Mouse (Mus musculus) layer of hippocampus, postnatal 10 days (tissue): Measurements from ENCODE around the gene Gm28042. TPM values are rescaled to one million over a fixed set of nuclear protein-coding genes. Genes with fewer than 3 reads are reported as not detected.
A peak's percentile ranks its signal among the peaks of the same experiment; 100 is the strongest.

Experiments used
- DNase-seq, 2 experiments: peaks; one replicate each; pipeline ENCODE4 v3.0.0; 2021; ENCODE audit warnings: low spot score in 2 of 2
- total RNA-seq, 2 experiments: library from RNA; stranded (reverse); gene quantifications; 2 replicates each; pipeline ENCODE4 v1.2.3; 2021

Gene Gm28042
- total RNA-seq, 2 experiments from 2014 or later: 2.2 to 3.1 TPM

DNA sequence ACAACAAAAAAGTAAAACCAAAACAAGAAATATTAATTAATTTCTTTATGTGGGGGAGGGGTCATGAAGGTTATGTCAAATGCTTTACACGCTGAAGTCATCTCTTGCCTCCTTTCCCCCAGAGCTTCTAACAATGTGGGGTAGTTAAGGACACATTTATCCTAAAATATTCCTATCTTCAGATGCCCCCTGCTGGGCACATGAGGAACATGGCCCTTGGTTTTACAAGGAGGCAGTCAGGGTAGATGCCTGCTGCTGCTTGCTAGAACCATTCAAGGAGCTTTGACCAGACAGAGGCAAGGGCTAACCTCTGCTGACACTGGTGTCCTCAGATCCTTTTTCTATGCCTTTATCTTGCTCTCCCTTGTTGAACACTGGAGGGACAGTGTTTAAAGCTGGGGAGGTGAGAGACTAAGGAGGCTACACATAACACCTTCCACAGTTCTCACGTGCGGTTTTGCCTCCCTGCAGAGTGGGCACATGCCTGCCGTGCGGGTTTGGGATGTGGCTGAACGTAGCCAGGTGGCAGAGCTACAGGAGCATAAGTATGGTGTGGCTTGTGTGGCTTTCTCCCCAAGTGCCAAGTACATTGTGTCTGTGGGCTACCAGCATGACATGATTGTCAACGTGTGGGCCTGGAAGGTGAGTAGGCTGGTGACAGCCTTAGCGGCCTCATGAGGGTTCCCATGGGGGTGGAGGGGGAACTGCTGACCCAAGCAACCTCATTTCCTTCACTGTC lies 15.7 kb upstream of the Gm28042 start:
- peak; percentile 60 to 71 for DNase-seq

DNA sequence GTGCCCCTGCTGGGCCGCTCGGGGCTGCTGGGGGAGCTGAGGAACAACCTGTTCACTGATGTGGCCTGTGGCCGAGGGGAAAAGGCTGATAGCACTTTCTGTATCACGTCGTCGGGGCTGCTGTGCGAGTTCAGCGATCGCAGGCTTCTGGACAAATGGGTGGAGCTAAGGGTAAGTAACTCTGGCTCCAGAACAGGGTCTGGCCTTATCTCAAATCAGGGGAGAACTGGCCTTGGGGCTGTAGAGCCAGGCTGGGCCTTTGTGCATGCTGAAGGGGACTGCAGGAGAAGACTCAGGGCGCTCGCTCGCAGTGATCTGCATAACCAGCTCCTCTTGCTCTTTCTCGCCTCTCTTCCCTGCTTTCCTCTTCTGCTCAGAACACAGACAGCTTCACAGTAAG lies 14.4 kb upstream of the Gm28042 start:
- DNase-seq: no peak

DNA sequence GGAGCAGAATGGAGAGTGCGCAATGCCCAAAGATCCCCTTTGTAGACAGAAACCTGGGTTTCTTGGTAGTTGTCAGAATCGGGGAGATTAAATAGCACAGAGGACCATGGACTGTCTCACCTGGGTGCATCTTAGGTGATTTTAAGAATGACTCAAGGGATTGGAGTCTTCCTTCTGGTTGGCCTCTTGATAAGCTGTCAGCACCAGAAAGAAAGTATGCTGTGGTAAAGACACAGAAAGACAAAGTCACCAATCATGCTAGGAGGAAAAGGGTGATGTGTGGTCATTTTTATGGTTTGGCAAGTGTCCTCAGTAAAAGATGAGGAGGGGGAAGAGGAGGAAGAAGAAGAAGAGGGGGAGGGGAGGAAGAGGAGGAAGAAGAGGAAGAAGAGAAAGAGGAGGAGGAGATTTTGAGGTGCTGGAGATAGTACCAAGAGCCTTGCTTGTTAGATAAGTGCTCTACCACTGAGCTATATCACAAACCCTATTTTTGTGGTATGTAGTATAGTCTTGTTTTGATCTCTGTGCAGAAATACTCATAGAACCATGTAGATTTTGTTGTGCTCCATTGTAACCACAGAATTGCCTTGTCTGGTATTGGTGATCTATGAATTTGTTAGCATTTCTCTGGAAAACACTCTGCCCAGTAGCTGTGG lies 13.3 kb upstream of the Gm28042 start:
- no peak for DNase-seq

DNA sequence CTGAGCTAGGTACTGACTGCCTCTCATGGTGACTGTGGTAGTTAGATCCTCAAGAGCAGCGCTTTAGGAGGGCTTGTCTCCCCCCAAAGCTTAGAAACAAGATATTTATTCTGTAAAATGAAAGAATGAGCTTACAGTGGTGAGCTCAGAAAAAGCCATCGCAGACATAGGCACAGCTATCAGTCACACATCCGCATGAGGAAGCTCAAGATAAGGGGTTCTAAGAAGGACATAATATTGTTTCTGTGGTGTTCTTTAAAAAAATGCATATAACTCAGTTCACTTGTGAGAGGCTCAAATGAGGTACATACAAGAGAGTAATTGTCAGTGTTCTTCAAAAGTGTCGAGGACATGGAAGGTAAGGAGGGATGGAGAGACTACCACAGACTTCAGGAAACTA lies 11.4 kb upstream of the Gm28042 start:
- DNase-seq: no peak

DNA sequence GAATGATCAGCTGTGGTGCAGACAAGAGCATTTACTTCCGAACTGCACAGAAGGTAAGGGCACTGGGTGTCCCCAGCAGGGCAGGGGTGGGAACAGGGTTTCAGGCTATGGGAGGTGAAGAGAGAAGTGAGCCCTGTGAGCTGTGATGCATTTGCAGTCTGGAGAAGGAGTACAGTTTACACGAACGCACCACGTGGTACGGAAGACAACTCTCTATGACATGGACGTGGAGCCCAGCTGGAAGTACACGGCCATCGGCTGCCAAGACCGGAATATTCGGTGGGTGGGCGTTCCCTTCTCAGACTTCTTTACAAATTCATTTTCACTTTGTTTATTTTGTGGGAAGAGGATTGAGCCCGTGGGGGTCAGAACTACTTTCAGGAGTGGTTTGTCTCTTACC lies 9.7 kb upstream of the Gm28042 start:
- no peak for DNase-seq

DNA sequence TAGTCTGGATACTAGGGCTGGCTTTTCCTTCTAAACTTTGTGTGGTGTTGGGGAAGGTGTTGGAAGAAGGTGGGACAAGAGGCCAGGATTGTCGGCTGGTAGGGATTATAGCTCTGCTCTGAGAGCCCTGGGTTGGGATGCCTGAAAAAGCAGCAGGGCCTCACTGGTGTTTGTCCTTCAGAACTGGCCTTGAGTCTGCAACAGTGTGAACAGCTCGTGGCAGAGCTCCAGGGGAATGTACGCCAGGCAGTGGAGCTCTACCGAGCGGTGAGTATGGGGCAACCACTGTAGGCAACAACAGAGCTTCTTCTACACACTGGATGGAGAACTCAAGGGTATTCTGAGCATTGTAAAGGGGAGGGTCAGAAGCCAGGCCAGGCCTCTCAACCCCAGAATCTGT lies 3.0 kb upstream of the Gm28042 start:
- no peak for DNase-seq

DNA sequence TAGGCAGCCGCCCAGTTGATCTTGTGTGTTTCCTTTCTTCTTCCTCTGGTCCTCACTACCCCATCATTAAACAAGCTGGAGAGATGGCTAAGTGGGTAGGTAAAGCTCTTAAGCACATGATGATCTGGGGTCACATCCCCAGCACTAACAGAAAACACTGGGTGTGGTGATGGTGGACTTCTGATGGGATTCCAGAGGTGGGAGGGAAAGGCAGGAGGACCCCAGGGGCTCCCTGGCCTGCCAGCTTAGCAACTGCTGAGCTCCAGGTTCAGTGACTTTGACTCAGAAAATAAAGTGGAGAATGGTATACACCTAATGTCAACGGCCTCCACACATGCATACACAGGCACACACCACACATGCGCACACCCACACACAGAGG lies 648 bp downstream of the Gm28042 start:
- no peak for DNase-seq

DNA sequence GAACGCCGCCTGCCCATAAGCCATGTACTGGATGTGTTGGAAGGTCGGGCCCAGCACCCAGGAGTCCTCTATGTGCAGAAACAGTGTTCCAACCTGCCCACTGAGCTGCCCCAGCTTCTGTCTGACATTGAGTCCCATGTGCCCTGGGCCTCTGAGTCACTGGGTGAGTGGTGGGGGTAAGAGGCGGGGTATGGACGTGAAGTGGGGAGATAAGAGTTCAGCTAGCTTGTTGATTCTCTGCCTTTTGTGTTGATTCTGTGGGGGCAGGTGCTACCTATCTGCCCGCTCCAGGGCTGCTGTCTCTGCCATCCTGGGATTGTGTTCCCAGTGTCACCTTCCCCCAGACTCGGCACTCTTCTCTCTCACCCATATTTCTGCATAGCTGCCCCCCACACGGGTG lies 3.1 kb downstream of the Gm28042 start:
- no peak for DNase-seq

DNA sequence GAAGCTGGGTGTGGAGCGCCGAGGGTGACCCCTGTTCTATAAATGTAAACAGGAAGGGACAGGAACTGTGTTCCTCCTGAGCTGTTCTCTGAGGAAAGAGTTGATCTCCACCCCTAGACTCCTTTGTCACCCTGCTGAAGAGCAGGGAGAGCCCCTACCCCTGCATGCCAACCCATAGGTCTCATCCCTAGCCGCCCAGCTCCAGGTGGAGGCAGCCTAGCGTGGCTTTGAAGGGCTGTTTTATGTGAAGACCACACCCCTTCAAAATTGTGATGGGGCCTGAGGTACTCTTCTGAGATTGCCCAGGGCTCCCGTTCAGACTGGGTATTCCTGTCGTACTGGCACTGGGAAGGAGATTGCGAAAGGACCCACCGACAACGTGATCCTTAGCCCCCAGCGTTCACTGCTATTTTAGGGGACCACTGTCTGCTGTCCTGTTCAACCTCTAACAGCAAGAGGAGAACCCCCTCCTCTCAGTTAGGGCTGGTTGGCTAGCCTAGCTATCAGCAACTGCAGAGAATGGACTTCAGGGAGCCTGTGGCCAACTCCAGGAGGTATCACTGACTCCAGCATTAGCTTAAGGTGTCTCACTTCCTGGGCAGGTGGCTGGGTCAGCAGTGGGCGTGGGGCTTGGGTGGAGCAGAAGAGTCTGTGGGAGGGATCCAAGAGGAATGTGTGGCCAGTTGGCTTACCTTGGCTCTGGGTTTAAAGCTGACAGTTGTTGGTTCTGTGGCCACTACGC lies 5.6 kb downstream of the Gm28042 start, which contains the start of gene Pla2g4b:
Gene Pla2g4b, plus strand, starts transcription at position 692 of the 742 bp plus-strand sequence.
- no peak for DNase-seq

DNA sequence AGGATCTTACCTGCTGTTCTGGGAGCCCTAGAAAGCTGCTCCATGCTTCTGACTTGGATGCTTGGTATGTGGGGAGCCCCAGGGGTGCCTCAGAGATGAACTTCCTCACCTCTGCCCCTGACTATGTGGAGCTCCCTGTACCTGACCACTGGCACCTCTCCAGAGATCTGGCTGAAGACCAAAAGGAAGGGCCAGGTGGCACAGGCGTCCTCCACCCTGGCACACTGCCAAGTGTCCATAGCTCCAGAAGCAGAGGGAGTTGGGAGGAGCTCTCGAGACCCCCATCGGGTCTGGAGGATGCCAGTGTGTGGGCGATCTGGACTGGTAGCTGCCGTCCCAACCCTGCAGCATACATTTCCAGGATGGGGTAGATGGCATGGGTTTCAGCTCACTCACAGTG lies 6.4 kb downstream of the Gm28042 start:
- DNase-seq: no peak

DNA sequence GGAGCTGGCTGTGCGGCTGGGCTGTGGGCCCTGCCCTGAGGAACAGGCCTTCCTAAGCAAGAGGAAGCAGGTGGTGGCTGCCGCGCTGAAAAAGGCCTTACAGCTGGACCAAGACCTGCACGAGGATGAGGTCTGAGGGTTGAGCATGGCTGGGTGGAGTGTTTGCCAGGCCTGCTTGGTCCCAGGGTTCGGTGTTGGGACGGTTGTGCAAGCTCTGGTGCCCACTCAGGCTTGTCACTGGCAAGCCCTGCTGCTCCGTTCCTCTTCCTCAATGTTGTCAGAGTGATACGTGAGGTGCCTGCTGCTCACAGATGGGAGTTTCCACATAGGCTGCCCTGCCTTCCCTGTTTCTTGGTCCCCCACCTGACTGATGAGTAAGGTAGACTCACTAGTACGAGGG lies 10.5 kb downstream of the Gm28042 start:
- no peak for DNase-seq

DNA sequence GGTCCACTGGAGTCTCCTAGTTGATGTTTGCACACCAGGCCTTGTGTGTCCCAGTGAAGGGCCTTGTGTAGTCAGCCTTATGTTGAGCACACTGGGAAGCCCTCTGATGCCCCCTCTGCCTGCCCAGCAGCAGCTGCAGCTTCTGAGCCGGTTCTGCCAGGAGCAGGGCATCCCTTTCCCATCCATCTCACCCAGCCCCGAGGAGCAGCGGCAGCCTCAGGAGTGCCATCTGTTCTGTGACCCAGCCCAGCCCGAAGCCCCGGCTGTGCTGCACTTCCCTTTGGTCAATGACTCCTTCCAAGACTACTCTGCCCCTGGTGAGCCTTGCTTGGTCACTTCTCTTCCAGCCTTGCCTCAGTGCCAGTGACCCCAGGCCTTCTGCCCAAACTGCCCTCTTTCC lies 13.7 kb downstream of the Gm28042 start:
- DNase-seq: no peak

DNA sequence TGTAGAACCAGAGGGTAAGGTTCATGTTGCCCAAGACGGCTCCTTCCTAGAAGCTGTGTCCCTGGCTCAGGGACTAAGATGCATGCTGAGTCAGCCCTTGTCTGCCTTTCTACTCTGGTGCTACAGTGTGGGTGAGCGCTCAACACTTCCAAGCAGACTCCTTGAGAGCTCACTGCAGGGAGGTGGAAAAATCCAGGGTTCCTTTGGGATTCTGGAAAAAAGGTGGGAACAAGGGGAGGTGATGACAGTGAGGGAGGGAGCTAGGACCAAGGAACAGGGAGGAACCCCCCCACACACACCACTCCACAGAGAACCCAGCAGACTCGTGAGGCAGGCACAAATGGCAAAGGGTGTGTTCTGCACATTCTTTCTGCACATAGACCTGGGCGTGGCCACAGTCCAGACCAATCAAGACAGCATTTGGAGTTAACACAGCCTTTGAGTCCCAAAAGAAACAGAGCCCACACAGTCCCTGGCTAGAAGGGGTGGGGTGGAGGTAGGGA lies 16.9 kb downstream of the Gm28042 start:
- DNase-seq: no peak

DNA sequence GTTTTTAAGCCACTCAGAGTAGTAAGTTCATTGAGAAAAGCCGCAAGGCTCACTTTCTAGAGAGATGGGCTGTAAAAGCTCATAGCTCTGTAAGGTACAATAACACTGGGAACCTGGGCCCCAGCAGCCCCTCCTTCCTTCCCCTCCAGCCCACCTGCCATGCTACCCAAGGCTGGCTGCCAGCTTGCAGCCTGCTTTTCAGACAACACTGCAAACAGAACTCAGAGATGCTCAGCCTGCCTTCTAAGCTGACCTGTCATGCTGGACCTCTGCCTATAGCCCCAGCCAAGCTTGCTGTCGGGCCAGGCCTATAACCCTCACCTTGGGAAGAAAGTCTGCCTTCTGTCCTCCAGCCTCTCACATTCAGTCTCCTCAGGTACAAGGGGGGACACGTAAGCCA lies 17.4 kb downstream of the Gm28042 start:
- no peak for DNase-seq

DNA sequence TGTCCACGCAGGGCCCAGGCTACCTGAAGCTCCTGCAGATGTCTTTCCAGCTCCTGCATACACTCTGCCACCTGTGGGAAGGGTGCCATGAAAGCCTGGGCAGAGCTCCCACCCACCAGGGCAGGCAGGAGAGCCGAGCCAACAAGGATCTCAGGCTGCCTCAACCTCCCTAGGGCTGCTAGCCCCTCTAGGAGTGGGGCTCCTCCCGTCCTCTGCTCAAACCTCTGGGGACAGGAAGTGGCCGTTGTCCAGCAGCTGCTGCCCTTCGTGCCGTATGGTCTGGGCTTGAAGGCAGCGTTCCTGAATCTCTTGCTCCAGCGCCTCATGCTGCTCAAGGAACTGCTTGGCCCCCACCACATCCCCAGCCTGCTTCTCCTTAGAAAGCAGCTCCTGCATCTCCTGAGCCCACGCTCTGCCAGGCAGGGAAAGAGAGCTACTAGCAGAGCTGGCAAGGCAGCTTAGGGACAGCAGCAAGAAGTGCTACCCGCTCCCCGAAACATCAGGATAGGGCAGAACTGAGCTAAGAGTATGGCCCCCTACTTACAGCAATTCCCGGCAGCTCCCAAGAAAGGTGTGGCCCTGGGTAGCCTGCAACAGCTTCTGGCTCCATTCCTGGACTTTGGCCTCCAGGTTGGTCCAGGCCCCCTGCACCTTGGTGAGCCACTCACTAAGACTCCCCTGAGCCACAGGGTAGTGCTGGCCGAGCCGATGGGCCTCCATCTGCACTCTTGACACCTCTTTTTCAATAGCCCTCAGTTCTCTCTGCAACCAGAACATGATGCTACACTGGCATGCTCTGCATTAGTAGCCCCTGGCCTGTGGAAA lies 19.4 kb downstream of the Gm28042 start:
- no peak for DNase-seq

DNA sequence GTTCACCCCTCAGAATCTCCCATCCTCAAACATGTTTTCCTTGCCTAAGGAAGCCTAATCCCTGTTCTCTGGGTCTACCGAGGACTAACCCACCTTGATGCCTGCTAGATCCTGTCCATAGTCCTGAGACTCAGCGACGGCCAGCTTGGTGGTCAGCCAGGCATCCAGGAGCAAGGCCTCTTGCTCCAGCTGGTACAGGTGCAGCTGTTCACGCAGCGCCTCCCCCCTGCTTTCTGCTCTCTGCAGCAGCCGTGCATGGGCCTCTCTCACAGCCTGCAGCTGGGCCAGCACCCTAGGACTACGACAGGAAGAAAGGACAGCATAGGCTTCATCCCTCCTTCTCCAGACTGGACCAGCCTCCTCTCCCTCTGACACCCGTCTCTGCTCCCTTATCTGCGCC lies 20.9 kb downstream of the Gm28042 start:
- DNase-seq: no peak

DNA sequence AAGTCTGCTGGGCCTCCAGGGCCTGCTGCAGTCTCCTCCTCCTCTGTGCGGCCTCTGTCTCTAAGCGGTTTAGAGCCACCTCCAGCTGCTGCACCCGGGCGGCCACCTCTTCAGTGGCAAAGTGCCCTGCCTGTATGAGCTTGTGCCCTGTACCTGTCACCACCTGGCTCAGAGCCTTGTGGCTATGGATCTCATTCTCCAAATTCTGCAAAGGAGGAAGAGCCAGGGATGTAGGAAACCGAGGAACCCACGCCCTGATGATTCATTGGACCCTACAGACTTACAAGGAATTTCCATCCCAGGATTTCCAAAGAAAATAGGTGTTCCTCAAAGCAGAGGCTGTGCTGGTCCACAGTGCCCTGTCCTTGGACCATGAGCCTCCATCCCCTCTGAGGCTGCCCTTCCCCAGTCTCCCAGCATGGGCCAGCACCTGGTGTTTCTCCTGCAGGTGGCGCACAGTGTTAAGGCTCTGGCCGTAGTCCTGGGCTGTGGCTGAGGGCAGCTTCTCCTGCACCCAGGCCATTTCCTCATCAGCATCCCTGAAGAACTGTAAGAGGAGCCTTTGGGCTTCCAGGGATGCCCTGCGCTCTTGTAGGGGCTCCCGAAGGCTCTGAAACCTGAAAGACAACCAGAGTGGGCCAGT lies 22.5 kb downstream of the Gm28042 start:
- DNase-seq: peak in 1 of 2 experiments; percentile 41

DNA sequence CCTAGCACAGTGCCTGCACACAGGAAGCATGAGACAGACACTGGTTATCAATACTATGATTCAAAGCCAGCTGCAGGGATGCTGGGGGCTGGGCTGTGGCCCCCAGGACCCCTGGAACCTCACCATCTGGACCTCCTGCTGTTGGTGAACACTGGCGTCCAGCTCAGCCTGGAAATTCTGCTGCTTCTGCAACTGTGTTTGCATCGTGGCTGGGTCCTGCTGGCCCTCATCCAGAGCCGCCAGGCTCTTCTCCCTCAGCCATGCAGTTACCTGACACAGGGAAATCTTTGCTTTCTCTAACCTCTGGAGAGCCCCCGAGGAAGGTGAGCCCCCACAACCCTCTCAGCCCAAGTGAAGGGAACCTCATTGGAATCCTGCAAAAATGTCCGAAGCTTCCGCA lies 24.1 kb downstream of the Gm28042 start:
- DNase-seq: no peak

DNA sequence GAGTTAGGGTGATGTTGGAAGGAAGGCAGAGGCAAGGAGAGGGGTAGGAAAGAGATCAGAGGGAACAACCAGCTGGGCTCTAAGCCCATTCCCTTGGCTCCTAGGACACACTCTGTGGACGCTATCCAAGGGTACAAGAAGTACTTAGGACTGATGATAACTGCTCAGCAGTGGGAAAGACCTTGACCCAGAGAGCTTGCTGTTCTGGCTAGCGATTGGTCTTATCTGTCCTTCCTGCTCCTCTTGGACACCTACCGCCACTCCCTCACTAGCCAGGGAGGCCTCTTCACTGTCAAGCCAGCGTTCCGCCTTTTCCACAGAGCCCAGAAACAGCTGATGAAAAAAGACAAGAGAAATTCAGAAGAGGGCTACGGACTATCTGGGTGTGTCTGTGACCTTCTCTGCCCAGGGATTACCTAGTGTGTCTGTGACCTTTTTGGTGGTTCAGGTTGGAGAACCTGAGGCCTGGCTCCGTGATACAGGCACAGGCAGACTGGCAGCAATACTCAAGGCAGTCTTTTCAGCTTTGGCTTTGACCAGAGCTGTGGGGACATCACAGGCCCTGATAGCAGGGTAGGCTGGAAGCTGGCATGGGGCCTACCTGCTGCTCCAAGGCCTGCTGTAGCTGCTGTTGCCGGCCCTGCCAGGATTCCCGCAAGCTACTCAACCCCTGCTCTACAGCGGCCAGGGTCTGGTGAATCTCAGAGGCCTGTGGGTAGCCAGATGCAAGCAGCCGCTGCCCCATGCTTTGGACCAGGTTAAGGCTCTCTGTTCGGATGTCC lies 27.7 kb downstream of the Gm28042 start:
- no peak for DNase-seq

DNA sequence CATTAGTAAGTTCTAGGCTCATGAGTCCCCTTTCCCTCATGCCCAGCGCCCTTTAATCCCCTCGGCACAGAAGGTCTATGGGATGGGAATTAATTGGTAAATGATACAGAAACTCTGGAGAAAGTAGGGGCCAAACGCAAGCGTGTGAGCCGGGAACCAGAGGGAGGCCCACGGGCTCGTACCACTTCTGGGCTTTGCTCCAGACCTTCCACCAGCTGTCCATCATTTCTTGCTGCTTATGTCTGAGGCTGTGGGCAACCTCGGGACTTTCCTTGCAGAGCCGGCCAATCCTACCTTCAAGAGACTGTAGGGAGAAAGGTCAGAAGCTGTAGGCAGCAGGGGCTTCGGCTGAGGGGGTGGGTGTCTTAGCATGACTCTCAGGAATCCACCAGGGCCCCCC lies 28.6 kb downstream of the Gm28042 start:
- DNase-seq: no peak
